Mouse (Mus musculus): Measurements from ENCODE around the gene Spib.

Gene Spib

DNA sequence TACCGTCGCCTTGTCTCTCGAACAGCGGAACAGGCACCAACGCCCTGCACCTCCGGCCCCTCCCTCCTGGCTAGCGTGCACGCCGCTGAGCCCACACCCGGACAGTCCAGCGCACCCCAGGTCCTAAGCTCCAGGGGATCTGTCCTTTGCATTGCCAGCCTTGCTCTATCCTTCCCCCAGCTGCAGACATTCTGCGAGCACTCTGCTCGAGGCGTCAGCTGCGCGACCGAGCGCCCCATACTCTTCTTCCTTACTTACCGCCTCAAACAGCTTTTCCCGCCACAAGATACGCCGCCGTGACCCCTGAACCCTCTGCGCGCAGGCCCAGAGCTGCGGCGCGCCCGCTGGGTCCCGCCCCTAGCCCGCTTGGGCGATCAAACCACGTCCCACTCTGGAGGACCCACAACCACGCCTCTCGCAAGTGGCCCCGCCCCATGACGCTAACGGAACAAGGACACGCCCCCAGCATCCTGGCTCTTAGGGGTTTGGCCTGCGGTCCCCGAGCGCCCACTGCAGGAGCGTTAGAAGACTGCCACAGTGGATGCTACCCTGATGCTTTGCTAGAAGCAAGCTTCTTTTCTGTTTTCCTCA is 16.7 kb upstream of the Spib start, which contains the start of gene Pold1:
Gene Pold1 (minus strand): TSS at position 353 of the 591 bp plus-strand sequence.
- under 1% methylated on average over 43 of the region's 43 CpGs for WGBS

DNA sequence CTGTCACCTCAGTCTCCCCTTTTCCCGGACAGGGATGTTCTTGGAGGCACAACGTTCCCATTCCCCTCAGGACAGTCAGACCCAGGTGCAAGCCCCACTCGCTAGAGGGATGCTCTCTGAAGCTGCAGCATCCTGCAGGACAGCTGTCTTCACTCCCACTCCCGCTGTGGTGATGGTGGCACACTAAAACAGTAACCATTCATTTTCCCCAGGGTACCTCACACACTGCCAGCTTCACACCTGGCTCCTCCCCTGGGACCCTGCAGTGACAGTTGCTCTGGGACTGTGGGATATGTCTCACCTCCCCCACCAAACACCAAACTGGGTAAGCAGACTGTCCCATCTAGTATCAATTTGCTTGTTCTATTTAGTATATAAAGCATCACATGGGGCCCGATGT is 15.9 kb upstream of the Spib start:
- WGBS, result 16% methylated on average over 5 of the region's 5 CpGs

DNA sequence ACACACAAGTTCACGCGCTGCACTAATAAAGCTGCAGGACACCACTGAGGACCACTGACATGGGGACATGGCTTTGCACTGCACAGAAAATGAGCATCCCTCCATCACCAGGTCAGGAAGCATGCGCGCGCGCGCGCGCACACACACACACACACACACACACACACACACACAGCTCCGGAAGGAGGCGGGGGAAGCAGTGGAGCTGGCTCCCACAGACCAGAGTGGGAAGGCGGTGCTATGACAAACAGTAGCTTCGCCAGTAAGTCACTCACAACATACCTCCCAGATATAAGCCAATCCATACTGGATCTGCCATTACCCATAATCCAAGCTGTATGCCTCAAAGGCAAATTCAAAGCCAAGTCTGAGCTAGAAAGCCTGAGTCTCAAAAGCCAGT is 15.2 kb upstream of the Spib start:
- 94% methylated on average over 13 of the region's 13 CpGs for WGBS

DNA sequence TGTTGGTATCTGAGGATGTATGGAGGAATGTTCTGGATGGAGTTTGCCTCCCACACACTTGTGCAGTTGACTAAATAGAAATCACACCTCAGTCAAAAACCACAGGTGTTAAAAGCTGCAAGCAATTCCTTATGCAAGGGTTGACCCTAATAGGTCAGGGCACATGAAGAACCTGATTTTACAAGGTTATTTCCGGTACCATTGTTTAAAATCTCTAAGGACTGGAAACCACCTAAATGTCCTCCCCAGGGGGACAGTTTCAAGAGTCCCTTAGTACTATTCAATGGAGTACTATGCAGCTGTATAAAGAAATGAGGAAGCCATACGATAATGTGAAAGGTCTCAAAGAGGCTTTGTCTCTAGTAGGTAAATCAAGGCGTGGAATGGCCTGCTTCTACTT is 14.4 kb upstream of the Spib start:
- 98% methylated on average over 3 of the region's 3 CpGs for WGBS

DNA sequence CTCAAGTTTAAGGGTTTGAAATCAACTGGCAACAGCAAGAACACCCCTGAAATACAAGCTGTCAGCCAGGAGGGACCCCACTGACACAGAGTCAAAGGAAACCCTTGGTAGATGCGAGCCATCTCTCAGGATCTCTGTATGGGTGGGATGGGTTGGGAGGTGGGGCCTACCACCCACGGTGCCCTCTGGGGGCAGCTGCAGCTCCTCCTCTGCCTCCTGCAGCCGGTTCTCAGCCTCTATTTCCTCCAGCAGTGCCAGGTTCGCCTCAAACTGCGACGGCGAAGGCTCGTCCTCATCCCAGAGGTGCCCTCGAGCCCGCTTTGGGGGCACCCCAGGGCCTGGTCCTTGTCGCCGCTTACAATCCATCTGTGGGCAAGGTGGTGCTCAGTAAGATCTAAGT is 11.2 kb upstream of the Spib start:
- 82% methylated on average over 12 of the region's 12 CpGs for WGBS

DNA sequence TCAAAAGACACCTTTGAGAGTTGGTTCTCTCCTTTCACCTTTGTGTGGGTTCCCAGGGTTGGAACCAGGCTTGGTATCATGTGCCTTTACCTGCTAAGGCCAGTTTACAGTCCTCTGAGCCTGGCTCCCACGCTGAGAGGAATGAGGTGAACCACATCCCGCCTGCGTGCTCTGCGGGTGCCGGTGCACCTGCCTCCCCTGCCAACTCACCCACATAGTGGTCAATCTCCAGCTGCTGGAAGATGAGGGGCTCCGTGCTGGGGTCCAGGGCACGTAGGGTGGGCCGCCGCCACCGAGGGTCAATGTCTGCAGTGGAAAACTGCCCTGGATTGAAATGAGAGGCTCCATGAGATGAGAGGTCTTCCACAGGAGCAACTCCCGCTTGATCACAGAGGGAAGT is 10.7 kb upstream of the Spib start:
- 91% methylated on average over 11 of the region's 11 CpGs for WGBS

DNA sequence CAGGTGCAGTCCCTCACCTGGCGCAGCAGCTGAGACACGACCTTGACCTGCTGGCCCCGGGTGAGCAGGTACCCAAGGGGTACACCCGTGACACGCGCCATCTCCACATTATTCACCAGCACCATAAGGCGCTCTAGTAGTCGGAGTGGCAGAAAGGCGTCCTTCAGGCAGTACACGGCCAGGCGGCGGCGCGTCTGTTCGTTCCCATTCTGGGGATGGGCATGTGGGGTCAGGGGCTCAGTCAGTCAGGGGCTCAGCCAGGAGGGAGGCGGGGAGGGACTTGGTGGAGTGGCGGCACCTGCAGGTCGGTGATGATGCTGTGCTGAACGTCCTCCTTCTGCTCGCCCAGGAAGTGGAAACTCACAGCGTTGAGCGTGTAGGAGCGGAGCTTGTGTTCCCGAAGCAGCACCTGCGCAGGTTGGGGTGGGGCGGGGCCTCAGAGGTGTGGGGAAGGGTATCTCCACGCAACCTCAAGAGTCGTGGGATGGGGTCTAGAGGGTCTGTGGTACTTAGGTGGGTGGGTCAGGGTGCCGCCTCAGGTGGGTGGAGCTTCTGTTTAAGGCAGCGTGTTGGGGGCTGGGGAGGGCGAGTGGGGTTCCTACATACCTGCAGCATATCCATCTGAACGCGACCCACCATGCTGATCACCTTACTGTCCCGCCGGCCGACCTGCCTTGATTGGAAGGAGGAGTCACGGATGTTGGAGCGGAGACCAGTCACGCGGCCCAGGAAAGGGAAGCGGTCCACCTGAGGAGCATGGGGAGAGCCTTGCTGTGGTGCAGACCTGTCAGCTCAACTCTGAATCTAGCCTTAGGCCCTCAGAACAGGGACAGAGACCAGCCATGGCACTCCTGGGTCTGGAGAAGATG is 7.1 kb upstream of the Spib start:
- 95% methylated on average over 41 of the region's 41 CpGs for WGBS

DNA sequence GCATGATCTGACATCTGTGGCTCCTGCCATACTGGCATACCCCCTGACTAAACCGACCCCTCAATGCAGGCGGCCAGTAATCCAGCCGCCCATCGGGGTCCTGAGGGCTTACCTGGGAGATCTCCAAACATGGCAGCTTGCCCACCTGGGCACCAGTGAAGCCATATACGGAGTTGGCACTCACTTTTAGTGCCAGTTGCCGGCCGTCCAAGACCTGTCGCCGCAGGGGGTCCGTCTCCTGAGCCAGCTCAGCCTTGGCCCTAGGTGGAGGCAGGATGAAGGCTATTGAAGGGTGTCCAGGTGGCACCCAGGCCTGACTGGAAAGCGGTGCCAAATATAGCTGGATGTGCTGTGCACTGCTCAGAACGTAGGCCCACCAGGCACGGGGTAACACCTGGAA is 5.6 kb upstream of the Spib start:
- 88% methylated on average over 13 of the region's 13 CpGs for WGBS

DNA sequence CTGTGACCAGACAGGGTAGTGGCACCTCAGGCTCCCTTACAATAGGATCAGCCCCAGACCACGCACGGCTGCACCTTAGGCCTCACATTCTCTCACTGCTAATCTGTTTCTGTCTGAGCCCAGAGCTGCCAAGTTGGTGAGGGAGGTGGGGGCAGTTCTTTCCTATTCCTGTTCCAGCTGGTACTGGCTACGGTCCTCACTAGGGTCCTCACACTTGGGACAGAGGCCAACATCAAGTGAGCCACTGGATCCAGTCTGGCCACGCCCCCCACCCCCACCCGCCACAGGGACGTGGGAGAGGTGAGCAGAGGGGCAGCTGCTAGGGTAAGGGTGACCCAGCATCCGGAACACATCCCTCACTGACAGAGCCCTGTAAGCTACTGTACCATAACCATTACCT is 5.1 kb upstream of the Spib start:
- 67% methylated on average over 7 of the region's 7 CpGs for WGBS

DNA sequence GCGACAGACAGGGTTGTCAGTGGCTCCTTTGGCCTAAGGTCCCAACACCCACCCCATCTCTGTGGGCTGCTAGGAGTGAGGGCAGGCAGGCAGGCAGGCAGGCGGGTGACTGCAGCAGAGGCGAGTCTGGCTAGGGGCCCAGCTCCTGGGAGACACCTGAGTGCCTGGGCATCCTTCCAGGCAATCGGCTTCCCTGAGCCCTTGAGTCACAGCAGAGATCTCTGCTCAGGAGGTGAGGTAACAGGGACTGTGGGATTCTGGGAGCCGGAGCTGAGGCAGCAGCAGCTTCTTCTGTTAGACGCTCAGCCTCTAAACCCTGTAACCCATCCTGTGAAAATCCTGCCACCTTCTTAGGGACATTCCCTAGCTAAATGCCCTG is 4.7 kb upstream of the Spib start:
- 53% methylated on average over 6 of the region's 6 CpGs for WGBS

DNA sequence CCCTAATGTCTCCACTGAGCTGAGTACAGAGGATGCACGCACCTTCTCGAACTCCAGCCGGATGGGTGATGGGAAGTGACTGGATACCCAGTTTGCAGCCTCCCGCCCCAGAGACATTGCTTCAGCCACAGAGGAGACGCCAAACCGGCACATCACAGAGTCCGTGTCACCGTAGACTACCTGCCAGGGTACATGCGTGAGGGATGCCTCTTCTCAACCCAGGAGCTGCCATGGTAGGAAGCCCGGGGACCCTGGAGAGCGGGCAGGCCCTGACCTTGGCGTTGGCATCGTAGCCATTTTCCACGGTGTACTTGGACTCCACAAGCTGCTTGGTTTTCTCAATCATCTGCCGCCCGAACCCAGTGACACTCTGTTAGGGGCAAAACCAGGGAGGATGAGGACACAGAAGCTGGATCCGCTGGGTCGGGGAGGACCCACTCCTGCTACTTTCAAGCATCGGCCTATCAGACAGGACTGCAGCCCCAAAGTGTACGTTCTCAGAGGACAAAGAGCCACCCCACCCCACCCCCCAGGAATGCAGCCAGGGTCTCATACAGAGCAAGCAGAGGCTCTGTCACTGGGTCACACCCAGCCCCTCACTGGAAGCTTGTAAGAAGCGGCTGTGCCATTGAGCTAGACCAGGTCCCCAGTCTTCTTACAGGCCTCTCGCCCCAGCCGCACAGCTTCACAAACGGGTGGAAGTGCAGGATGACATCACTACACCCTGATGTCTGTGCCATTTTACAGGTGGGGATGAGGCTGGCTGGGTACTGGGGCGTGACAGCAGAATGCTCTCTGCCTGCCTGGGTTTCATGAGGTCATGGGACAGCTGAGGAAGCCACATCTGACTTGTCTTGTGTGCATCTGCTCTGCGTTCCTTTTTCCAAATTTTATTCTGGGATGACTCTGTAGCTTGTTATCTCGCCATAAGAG is 4.1 kb upstream of the Spib start:
- WGBS, result 90% methylated on average over 27 of the region's 27 CpGs

DNA sequence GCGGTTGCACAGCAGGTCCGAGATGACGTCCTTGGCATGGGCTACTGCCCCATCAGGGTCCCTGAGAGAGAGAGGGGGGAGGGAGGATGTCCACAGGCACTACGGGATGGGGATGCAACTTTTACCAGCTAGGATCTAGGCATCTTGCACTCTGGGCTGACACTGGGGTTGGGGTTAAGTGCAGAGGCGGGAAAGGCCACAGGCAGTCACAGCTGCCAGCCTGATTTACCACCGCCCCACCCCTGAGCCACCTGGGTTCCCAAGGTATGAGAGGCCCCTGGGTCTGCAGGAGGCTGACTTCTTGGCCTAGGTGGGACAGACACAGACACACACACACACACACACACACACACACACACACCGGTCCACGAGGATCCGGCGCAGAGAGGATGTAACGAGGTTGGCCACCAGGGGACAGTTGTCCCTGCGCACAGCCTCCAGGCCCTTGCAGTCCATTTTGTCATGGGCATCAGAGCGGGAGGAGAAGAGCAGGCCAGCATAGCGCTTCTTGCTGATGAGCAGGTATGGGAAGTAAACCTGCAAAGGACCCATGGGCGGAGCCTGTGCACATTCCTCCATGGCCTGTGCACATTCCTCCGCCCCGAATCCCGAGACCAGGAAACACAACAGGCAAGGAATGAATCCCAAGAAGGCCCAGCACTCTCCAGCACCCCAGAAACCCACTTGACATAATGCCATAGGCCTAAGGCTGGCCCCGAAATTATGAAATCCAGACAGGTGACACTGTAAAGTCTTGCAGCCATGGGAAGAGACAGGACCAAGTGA is 3.0 kb upstream of the Spib start:
- 92% methylated on average over 19 of the region's 19 CpGs for WGBS

DNA sequence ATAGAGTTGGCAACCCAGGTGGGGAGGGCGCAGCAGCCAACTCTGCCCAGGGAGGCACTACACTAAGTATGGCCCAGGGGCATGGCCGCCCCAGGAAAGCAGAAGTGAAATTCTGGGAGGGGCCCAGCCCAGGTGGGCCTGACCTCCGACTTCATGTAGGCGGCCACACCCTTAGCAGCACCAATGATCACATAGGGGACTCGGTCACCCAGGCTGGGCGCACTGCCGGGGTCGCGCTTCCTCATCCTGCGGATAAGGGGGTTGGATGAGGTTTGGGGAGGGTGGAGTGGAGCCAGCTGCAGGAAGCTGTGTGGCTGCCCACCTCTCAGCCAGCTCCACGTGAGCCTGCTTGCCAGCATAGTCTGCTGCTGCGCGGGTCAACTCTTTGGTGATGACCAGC is 2.4 kb upstream of the Spib start:
- 92% methylated on average over 13 of the region's 13 CpGs for WGBS

DNA sequence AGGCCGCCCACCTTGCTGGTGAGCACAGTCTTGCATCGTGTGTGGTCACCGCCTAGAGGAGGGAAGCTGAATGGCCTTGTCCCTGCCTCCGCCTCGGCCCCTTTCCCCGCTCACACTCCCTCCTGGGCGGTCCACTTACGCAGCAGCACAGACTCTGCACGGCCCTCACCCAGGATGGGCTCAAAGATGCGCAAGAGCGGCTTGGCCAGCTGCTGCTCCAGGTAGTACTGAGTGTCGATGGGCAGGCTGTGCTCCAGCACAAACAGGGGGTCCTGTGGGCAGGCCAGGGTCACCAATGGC is 1.8 kb upstream of the Spib start:
- WGBS, result 86% methylated on average over 12 of the region's 12 CpGs

DNA sequence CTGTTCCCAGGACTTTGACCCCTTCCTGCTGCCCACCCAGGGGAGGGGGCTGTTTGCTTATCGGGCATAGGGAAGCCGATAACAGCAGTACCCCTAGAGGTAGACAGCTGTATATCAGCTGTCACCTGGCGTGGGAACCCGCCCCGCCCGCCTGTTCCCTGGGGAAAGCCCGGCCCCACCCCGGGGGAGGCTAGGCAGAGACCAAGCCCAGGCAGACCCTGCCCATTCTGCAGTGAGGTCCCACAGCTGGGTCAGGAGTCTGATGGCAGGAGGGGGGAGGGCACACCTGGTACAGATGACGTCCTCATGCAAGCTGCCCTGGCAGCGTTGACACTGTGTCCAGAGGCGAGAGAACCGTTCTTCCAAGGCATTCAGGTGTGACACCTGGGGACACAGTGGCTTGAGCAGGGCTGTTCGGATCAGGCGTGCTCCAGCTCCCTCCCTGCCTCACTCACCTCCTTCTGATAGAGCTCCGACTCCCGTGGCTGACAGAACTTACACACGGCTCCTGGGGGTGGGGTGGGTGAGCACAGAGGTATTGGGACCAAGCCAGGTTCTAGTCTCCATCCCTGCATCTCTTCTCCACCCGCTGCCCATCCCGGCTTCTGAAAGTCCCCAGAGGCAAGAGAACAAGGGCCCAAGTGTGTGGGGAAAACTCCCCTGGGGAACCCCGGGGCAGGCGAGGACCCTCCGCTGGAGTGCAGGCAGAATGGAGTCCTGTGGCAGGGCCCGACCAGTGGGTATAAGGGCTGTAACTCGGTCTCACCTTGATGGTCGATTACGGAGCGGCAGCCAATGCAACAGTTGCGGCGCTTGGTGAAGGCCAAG is 1.3 kb upstream of the Spib start:
- 90% methylated on average over 29 of the region's 29 CpGs for WGBS

DNA sequence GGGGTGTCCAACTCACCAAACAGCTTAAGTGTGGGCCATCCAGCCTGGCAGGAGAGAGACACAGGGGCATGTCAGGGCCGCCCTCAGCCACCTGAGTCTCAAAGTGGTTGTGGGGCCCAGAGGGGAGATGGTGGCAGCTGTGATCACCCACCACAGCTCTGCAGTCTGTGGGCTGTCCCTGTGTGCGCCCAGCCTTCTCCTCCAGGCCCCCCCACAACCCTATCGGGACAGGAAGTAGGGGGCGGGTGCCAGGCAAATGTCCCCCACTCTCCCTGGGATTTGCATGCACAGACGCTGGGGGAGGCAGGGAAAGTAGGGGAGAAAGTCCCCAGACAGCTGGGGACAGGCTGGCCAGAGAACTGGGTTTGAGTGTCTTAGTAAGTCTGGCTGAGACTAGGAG is 664 bp downstream of the Spib start:
- 49% methylated on average over 5 of the region's 5 CpGs for WGBS

DNA sequence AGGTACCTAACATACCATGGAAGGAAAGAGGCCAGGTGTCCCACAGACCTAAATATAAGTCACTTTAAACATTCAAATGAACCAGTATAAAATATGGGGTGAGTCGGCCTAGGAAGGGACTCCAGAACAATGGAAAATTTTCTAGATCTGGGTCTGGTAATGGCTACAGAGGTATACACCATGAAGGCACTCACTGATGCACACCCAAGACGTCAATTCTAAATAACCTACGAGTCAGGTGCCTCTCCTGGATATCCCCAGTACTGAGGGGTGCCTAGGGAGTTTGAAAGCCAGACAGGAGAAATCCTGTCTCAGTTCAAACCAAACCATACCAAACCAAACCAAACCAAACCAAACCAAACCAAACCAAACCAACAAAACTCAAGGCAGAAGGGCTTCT is 1.4 kb downstream of the Spib start:
- WGBS, result 82% methylated on average over 3 of the region's 3 CpGs

DNA sequence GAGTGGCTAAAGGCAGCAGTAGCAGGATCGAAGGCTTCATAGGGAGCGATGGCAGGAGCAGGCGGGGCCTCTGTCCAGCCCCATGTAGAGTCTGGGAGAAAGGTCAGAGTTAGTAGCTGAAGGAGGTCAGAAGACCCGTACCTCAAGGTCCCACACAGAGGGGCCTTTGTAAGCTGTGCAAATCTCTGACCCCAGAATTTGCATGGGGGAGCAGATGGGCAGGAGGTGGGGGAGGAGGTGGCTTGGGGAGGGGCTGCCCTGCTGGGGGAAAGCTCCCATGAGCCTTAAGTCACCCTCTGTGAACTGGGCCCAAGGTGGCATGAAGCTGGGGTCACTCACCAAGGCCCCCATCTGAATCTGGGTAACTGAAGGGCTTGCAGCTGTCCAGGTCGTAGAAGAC is 2.4 kb downstream of the Spib start:
- 78% methylated on average over 5 of the region's 5 CpGs for WGBS

DNA sequence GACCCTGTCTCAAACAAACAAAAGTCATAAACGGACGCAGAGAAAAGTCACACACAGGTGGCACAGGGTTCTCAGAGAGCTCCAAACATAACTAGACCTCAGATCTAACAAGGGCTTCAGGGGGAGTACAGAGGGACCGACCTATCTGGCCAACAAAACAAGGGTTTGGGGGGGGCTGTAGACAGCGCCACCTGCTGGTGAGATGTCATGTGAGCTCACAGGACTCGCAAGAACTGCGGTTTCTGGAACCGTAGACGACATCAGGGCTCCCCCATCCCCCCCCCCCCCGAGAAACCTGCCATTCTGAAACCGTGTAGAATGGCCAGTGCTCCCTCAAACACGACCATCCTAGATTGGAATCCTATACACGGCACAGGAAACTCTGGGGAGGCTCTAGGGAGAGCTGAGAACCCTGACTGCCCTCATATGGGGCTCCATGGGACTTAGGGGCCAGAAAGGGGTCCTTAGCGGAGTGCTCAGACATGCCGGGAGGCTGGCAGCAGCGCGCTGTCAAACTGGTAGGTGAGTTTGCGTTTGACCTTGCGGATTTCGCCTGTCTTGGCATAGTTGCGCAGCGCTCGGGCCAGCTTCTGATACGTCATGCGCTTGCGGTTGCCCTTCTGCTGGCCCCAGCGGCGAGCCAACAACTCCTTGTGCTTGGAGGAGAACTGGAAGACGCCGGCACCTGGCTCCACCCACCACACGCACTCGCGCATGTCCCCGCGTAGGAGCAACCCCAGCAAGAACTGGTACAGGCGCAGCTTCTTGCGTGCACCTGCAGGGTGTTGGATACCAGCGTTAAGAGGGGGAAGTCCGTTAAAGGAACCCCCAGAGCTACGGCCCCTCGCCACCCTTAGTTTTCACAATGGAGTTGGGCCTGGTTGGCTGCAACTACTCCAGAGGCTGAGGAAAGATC is 4.1 kb downstream of the Spib start:
- WGBS, result 7% methylated on average over 40 of the region's 40 CpGs

Measured in cerebral cortex, adult 2 months (tissue).